Mouse (Mus musculus) mouse embryonic stem cell (cell line): Measurements from ENCODE around the gene Tbc1d23.

Source experiments
- in situ Hi-C, 2 experiments: fragments of 300-500 bp; cut with MboI; formaldehyde crosslinking; loops; 1 replicate in 1 of 2; 3 replicates in 1 of 2; pipeline ENCODE4 v1.14.3; 2019 to 2020; ENCODE audit warnings: low sequenced_read_pairs in 2 of 2, low pct_unique_long_range_greater_than_20kb in 1 of 2, mixed read lengths in 1 of 2; ENCODE audit not compliant: unreplicated experiment in 1 of 2

Gene Tbc1d23

DNA sequence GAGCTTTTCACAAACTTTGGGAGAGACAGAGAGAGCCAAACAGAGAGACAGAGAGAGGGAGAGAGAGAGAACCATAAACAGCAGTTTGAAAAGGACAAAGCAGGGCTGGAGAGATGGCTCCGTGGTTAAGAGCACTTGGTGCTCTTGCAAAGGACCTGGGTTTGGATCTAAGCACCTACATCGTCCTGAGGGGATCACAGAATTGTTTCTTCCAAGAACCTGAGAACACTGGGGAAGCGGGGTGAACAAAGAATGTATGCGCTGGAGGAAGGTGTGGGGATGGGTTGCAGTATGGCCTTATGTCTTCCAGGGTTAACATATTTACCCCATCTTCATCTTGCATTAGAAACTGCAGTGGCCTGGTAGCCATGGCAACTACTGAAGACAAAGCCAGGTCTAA, 63.1 kb downstream of the Tbc1d23 start:
- in situ Hi-C loops: no loop called here

DNA sequence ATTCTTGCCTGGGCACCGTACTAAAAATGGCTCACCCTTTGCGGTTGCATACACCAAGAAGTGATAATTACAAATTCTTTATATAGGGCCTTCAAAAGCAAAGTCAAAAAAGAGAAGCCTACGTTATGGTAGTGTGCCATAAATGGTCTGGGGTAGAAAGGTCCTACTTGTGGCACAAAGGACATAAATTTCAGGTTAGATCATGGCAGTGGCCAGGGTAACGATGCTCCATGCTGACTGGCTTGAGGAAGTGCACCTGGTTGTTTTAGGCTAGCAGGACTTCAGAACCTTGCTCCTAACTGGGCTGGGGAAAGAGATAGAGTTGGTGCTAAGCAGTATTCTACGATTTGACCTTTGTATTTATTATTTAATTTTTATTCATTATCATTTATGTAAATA, 63.8 kb downstream of the Tbc1d23 start:
- in situ Hi-C loops: no loop called here

DNA sequence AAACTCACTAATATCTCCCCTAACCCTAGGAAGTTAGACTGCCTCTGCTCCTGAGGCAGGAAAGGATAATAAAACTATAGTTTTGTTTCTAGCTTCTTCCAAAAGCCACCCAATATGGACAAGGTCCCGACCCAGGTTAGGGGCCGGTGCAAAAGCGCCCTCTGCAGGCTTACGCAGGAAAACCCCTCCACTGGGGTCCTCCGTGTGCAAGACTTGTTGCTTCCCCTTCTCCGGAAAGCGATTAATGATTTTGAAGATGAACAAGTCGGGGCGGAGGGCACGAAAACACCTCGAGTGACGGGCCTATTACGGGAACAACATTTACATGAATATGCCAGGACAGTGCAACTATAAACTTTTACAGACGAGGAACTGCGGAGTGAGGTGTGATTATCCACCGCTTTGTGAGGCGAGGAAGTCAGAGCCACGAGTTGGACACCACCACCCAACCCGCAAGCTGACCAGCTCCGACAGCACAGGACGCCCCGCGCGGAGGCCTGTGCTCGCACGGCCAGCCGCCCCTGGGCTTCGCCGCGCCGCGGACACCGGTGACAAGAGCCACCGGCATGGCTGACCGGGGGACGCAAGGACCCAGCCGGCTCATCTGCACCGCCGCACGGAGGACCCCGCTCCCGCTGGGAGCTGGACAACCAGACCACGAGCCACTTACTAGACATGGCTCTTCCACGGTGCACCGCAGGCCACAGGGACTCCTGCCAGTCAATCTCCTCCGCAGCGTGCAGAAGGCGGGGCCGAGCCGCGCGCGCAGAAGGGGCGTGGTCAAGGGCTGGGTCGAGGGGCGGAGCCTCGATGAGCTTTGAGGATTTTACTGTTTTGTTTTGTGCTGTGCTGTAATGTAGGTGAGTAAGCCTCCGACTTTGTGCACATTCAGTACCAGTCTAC, 64.4 kb downstream of the Tbc1d23 start, which contains the start of gene Nit2:
Gene Nit2 (minus strand): TSS at position 731 of the 903 bp plus-strand sequence.
- in situ Hi-C loops: no loop called here

DNA sequence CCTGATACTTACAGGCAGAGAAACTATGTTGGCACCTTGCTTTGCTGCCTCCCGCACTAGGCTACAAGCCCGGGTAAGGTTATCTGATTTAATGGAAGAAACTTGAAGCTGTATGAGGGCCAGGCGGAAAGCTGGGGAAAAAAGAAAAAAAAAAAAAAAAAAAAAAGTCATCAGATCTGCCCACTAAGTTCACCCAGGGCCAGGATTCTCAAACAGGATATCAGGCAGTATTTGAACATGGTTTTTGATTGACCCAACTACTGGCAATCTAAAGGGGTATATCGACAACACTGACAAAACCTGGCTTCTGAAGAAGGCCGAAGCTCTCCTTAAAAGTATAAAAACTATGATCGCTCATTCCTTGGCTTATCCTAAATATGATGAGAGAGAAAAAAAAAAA, 65.2 kb downstream of the Tbc1d23 start:
- in situ Hi-C loops: no loop called here

DNA sequence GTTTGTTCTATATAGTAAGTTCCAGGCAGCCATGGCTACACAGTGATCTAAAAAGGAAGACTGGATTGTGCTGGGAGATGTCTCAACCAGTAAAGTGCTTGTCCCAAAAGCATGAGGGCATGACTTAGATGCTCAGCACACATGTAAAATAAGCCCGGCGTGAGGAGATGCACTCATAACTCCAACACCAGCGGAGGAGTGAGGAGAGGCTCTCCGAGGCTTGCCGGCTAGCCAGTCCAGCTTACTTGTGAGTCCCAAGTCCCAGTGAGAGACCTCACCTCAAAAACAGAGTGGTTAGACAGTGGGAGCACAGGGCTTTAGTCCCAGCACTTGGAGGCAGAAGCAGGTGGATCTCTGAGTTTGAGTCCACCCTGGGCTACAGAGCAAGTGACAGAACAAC, 66.1 kb downstream of the Tbc1d23 start:
- in situ Hi-C loops: no loop called here

DNA sequence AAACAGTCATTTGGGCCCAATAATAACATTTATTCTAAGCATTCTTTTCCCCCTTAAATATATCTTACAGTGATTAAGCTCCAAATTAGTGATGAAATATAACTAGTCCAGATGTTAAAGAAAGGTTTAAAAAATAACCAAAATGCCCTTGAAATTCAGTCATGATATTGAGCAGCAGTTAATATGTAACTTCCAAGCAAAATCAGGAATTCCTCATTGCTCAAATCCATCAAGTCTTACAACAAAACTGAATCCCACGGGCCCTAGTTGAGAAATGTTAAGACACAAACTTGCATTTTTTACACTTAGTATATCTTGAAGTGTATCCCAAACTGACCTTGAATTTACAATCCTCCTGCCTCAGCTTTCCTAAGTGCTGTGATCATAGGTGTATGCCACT, 67.6 kb downstream of the Tbc1d23 start:
- in situ Hi-C loops: no loop called here

DNA sequence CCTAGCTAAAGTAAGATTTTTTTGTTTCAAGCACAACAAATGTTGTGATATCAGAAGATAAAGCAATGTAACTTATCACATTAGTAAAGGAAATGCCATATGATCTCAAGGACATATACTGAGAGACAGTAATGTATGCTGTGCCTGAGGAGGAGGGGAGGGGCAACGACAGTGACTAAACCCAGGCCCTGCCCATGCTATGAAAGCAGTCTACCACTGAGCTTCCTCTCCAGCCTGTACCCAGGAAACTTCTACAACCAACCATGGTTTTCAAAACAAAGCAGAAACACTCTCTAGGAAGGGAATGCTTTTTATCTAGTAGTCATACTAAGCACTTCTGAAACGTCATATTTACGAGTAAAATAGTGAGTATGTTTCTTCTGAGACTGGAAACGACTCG, 68.5 kb downstream of the Tbc1d23 start:
- in situ Hi-C loops: no loop called here

DNA sequence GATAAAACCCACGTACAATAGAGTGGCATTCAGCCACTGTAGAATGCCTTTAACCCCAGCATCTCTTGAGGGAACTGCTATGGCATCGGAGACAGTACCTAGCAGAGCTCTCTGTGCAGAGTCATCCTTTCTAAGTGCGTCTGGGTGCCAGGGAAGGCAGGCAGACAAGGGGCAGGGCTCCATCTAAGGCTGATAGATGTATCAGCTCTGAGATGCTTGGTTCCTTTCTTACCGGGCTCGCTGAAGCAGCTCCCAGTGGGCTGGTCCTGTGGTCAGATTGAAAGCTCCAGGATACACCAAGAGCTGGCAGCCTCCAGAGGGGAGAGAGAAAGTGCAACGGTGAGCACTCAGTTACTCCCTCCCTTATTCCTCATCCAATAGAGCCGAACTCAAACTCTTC, 71.5 kb downstream of the Tbc1d23 start:
- in situ Hi-C loops: no loop called here

DNA sequence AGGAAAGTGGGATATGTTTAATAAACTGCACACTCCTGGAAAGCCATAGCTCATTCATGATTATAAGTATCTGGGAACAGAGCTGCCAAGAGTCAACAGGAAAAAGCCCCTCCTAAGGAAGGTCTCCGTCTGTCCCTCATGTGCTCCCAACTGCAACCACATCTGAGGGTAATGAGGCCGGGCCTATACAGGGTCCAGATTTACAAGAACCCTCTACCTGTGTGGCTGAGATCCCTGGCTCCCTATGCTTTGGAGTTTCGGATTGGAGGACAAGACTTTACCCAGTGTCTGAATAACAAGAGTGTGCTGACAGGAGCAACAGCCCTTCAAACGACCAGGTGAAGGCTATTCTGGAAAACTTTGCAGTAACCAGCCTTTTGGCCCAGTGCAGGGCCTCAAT, 73.6 kb downstream of the Tbc1d23 start:
- in situ Hi-C loops: no loop called here

DNA sequence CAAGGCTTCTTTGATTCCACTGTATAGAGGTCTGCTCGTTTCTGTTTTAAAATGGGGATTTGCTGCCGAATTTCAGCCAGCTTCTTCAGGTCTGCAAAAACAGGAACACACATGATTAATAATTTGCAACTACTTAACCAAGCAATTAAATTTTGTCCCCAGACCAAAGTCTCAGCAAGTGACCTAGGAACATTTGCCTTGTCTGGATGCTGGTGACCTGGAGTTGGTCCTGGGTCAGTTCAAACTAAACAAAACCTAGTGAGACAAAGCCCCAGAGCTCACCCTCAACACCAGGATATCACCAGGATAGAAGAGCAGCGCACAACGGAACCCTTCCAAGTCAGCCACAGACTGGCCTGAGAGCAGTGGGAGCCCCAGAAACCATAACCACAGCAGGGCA, 74.2 kb downstream of the Tbc1d23 start:
- in situ Hi-C loops: no loop called here

DNA sequence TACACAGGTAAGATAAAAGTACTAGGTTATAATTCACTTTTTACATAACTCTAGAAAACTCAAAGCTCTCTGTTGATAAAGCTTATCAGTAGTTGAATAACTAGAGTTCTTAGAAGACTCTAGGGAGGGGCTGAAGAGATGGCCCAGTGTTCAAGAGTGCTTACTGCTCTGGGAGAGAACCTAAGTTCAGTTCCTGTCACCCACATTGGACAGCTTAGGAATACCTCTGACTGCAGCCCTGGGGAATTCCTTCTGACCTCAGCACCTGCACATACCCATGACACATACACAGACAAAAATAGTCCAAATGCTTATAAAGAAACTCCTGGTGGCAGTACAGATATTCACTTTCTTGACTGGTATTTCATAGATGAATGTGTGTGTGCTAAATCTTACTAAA, 75.4 kb downstream of the Tbc1d23 start:
- in situ Hi-C loops: no loop called here

DNA sequence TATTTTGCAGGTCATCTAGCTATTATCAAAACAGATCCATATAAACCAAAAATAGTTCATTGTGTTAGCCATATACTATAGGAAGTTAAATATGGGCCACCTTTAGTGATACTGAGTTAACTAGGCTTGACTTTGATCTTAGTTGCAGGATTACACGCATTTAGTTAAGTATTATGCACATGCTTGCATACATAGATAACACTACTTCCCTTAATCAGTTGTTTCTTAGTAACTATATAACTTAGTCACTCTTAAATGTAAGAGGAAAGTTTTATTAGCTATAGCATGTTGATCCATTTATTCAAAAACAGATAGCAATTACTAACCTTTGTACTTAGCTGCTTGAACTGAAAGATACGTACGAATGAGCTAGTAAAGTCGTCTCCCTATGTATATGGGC, 79.9 kb downstream of the Tbc1d23 start:
- in situ Hi-C loops: no loop called here

DNA sequence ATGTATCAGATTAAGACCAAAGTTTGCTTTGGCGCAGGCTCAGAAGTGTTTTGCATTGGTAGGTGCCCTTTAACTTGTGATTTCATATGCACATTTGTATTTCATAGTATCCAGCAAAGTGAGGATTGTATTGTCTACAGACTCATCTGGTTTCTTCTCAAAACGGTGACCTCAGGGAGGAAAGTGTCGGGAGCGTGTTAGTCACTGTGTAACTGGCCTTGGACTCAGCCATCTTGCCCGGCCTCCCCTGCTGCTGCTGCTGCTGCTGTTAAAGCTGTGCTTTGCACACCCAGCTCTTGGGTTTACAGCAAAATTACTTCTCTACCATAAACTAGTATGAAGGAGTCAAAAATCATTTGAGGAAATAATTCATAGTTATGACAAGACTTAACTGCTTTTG, 86.6 kb downstream of the Tbc1d23 start:
- in situ Hi-C loops: no loop called here

DNA sequence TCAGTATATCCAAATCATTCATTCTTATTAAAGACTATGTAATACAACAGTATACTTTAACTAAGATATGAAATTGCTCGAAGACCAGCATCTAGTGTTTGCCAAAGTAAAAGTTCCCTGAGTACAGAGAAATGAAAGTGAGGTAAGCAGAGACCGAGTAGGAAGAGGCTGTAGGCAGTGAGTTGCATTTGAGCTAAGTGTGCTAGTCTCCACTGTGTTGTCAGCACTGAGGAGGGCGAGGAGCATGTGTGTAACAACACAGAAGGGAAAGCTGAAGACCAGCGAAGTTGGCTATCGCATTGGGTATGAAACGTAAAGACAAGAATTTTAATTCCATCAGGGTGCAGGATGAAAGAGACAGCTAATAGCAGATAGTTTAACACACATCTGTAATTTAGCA, 97.7 kb downstream of the Tbc1d23 start:
- in situ Hi-C loops: no loop called here

DNA sequence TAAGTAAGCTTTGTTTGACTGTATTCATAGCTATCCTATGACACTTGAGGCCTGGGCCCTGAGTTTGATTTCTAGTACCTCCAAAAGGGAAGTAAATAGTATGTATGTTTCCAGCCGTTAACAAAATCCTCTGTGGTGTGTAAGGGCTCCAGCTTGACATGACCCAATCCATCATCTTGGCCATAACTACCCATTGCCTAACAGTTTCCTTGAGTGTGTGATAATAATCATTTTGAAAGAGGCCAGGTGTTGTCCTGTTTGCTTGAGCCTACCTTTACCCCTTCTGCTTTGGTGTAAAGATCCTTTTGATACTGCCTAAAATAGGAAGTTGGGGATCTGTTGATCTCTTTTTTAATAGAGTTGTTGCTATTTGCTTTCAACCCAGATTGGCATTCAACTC, 99.0 kb downstream of the Tbc1d23 start:
- in situ Hi-C loops: no loop called here

DNA sequence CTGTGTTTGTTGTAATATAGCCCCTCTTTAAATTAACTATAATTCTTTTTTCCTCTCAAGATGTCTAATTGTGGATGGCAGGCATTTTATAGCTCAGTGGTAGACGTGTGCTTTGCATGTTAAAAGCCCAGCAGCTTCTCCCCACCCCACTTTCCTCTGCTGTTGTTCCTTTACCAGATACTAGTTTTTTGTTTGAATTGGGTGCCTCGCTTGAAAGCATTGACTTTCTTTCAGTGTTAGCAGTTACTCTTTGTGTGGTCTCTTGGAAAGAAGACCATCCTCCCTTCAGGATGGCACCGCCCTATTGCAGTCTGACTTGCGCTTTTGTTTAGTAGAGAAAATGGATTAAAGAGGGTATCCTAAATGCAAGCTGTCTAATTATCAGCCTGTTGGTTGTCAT, 99.8 kb downstream of the Tbc1d23 start:
- in situ Hi-C loops: no loop called here

DNA sequence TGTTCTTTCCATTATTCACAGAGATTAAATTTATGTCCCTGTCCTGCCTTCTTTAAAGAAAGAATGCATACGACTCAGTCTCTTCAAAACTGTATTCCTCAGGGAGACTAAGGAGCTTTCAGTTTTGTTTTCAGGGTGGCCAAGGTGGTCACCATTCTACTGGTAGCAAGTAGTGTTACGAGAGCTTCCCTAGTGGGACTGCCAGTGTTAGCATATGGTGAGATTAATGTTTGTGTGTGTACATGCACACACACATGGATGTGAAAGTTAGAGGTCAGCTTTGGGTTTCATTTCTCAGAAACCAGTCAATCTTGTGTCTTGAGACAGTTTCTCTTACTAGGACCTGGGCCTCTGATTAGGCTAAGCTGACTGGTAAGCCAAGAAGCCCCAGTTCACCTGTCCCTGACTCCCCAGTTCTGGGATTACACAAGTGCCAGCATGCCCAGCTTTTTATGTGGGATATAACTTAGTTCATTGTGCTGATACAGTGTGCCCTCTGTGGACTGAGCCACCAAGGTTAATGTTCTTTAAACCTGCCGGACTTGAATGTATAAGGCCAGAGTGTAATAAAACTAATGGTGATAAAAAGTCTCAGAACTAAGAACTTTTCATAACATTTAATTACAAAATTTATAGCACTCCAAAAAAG, 100.4 kb downstream of the Tbc1d23 start:
- in situ Hi-C loops: no loop called here

DNA sequence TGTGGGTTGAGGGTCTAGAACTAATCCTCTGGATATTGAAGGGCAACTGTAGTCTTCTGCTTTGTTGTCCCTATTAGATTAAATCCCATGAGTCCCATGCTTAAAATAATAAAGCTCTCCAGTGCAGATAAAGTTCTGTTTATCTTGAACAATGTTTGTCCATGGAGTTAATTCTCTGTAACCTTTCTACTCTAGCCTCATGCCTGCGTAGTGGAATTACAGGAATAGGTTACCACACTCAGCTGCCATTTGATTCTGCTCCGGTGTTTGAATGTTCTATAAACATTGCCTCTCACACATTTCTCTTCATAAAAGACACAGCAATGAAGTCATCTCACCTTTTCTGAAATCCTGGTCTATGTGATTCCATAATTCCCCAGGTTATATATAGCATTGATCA, 103.5 kb downstream of the Tbc1d23 start:
- in situ Hi-C loops: no loop called here

DNA sequence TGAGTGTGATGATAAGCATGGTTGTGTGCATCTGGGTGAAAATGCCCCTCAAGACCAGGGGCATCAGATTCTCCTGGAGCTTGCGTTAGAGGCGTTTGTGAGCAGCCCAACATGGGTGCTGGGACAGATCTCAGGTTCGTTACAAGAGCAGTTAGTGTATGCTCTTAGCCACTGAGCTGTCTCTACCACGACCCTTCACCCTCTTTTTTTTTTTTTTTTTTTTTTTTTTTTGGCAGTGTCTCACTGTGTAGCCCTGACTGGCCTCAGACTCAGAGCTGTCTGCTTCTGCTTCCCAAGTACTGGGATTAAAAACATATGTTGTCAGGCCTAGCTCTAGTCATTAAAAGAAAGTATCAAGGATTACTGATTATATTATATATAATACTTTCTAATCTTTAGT, 105.0 kb downstream of the Tbc1d23 start:
- in situ Hi-C loops: no loop called here
